Mouse (Mus musculus): ENCODE measurements around the gene Lrit3.

- TF ChIP-seq CTCF (IDR thresholded peaks at IDR 0.05; ENCODE audit: low read depth, low read length) (no peak), POLR2A (IDR thresholded peaks at IDR 0.05; ENCODE audit: extremely low read depth, insufficient read depth, low read length) (no peak)
Observed at GRCm38 (mm10) chr3:129798551-129798950, 5.3 kb downstream of the Lrit3 start.

All from liver, adult 2 months (tissue).